Mouse (Mus musculus): ENCODE measurements around the gene Egr4. TPM values are rescaled to one million over a fixed set of nuclear protein-coding genes. Genes with fewer than 3 reads are reported as not detected.

Gene Egr4
- total and polyA plus RNA-seq, 3 experiments: not detected

DNA sequence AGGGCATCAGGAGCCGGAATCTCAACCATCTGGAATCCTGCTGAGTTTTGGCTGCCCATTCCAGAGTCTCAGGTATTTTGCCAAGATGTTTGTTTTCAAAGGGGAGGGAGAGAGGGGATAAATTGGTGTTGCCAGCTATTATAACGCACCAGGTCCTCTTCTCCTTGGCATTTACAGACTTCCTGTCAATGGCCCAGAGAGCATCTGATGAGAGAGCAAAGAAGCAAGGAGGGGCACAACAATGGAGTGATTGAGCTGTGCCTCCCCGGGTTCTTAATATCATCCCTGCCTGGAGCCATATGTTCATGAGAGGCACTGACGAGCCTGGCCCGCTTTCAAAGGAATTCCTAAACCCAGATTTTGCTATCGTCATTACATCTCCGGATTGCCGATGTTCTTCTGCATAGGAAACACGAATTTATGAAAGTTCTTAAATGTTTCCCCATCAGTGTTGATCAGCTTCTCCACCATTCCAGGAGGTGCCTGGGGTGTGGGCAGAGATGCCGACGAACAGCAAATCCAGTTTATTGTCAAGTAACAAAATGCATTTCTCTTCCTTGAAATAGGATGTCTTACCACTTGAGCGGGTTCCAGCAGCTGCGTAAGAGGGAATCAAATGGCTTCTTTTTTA, 31.0 kb upstream of the Egr4 start:
- no peak overlapping the region for H3K9ac ChIP-seq (ENCODE audit: insufficient read depth, low read depth)
- TF ChIP-seq JUN (IDR thresholded peaks at IDR 0.05; ENCODE audit: insufficient read depth, low read depth, low read length) (no peak), JUND (conservative IDR thresholded peaks at IDR 0.05; ENCODE audit: low read depth, low read length) (no peak), ZKSCAN1 (IDR thresholded peaks at IDR 0.05; ENCODE audit: borderline replicate concordance, low read depth, low read length) (no peak), CHD1 (IDR thresholded peaks at IDR 0.05; ENCODE audit: low read depth, low read length) (no peak), POLR2A (IDR thresholded peaks at IDR 0.05; ENCODE audit: low read depth, low read length) (no peak), GABPA (IDR thresholded peaks at IDR 0.05; ENCODE audit: insufficient replicate concordance, low read depth, low read length) (no peak), MAFK (IDR thresholded peaks at IDR 0.05; ENCODE audit: insufficient replicate concordance, low read length) (no peak), TCF12 (IDR thresholded peaks at IDR 0.05; ENCODE audit: low read depth, low read length) (no peak), ELF1 (IDR thresholded peaks at IDR 0.05; ENCODE audit: low read depth, low read length) (no peak), SMC3 (IDR thresholded peaks at IDR 0.05; ENCODE audit: low read depth, low read length) (no peak), IRF4 (IDR thresholded peaks at IDR 0.05; ENCODE audit: low read depth, low read length) (no peak), NELFE (IDR thresholded peaks at IDR 0.05; ENCODE audit: low read depth, low read length) (no peak), UBTF (IDR thresholded peaks at IDR 0.05; ENCODE audit: low read depth, low read length) (no peak), PAX5 (IDR thresholded peaks at IDR 0.05; ENCODE audit: low read length) (no peak), ZNF384 (IDR thresholded peaks at IDR 0.05; ENCODE audit: low read depth, low read length) (no peak), MAX (IDR thresholded peaks at IDR 0.05; ENCODE audit: low read length) (no peak)
- H3K4me1 ChIP-seq (ENCODE audit: control insufficient read depth in 1 of 2, insufficient read depth in 2 of 2): no peaks in the 10 kb centered on the region
- peaks cover 64% of the 10 kb centered on the region for H3K27me3 ChIP-seq (replicated peaks)
- no peaks in the 10 kb centered on the region for H3K36me3 ChIP-seq (replicated peaks in 1 of 2; ENCODE audit: control insufficient read depth in 1 of 2, insufficient read depth in 1 of 2, low read length in 1 of 2)
- H3K79me2 ChIP-seq (replicated peaks; ENCODE audit: control insufficient read depth, extremely low read depth, insufficient read depth, poor library complexity, severe bottlenecking): no peaks in the 10 kb centered on the region
- dilution Hi-C loops (cut with MboI; ENCODE audit: extremely low pct_ligation_motif_present, extremely low pct_unique_long_range_greater_than_20kb, low sequenced_read_pairs): no loop called here
- DNase-seq (ENCODE audit: extremely low read depth): no peak
- in situ Hi-C loops (cut with MboI; ENCODE audit: low pct_ligation_motif_present, low pct_unique_long_range_greater_than_20kb, low sequenced_read_pairs): no loop called here
- no peak overlapping the region for H3K4me3 ChIP-seq (replicated peaks in 1 of 3; ENCODE audit: low read depth in 2 of 3, low read length in 2 of 3, poor library complexity in 1 of 3)
- H3K9me3 ChIP-seq (replicated peaks; ENCODE audit: low read length): no peaks in the 10 kb centered on the region
- no peak overlapping the region for H3K4me2 ChIP-seq (ENCODE audit: insufficient read depth, low read depth, poor library complexity, severe bottlenecking)
- no peak overlapping the region for H3K27ac ChIP-seq (ENCODE audit: insufficient read depth, low read depth)

DNA sequence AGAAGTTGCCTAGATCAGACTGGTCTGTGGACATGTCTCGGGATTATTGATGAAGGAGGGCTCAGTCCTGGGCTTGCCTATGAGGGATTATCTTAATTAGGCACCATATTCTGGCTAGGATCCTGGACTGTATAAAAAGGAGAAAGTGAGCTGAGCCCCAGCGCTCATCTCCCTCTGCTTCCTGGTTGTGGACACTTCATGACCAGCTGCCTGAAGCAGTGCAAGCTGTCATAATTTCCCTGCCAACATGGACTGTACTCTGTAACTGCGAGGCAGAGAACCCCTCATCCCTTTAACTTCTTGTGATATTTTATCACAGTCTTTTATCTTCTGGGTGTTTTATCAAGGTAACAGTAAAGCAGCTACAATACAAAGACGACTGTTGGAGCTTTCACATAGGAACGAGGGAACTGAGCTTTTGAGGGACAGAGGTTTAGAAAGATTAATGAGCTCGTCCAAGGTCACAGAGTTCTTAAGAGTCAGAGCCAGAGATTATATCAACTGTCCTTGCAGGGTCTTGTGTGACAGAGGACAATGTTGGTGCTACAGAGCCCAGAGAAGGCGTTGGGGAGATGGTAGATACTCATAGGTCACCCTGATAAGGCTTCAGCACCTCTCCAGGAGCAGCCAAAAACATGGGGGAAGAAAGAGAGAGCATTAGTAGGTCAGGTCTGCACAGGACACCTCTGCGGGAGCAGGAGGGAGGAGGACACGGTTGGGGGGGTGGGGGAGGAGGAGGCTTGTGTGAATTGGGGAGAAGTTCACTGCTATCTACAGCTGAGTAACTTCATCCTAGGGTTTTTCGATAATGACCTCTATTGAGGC, 30.2 kb upstream of the Egr4 start:
- Histone ChIP-seq H3K27ac (ENCODE audit: insufficient read depth, low read depth) (no peak overlapping the region), H3K4me2 (ENCODE audit: insufficient read depth, low read depth, poor library complexity, severe bottlenecking) (no peak overlapping the region), H3K79me2 (replicated peaks; ENCODE audit: control insufficient read depth, extremely low read depth, insufficient read depth, poor library complexity, severe bottlenecking) (no peaks in the 10 kb centered on the region), H3K36me3 (replicated peaks in 1 of 2; ENCODE audit: control insufficient read depth in 1 of 2, insufficient read depth in 1 of 2, low read length in 1 of 2) (no peaks in the 10 kb centered on the region), H3K27me3 (replicated peaks) (peaks cover 67% of the 10 kb centered on the region), H3K9me3 (replicated peaks; ENCODE audit: low read length) (no peaks in the 10 kb centered on the region), H3K4me1 (ENCODE audit: control insufficient read depth in 1 of 2, insufficient read depth in 2 of 2) (no peaks in the 10 kb centered on the region), H3K9ac (ENCODE audit: insufficient read depth, low read depth) (no peak overlapping the region), H3K4me3 (replicated peaks in 1 of 3; ENCODE audit: low read depth in 2 of 3, low read length in 2 of 3, poor library complexity in 1 of 3) (no peak overlapping the region)
- no peak for DNase-seq (ENCODE audit: extremely low read depth)
- in situ Hi-C loops (cut with MboI; ENCODE audit: low pct_ligation_motif_present, low pct_unique_long_range_greater_than_20kb, low sequenced_read_pairs): no loop called here
- TF ChIP-seq POLR2A (IDR thresholded peaks at IDR 0.05; ENCODE audit: low read depth, low read length): no peak
- TF ChIP-seq SMC3 (IDR thresholded peaks at IDR 0.05; ENCODE audit: low read depth, low read length): no peak
- TF ChIP-seq MAZ (IDR thresholded peaks at IDR 0.05; ENCODE audit: low read depth, low read length): no peak
- TF ChIP-seq HCFC1 (IDR thresholded peaks at IDR 0.05; ENCODE audit: low read depth, low read length): no peak
- TF ChIP-seq MAFK (IDR thresholded peaks at IDR 0.05; ENCODE audit: insufficient replicate concordance, low read length): no peak
- no peak for TF ChIP-seq MEF2A (IDR thresholded peaks at IDR 0.05; ENCODE audit: borderline replicate concordance, low read depth, low read length)
- dilution Hi-C loops (cut with MboI; ENCODE audit: extremely low pct_ligation_motif_present, extremely low pct_unique_long_range_greater_than_20kb, low sequenced_read_pairs): no loop called here

Data from CH12.LX (cell line).